Mouse (Mus musculus) stomach, postnatal 0 days (tissue): ENCODE results near the gene Arhgap22.

Source experiments
- CTCF ChIP-seq: IDR thresholded peaks from 2 replicates; pipeline ENCODE4 v1.5.1; 2016; ENCODE audit warnings: antibody characterized with exemption, low read depth, mild to moderate bottlenecking, moderate library complexity
- EP300 ChIP-seq: optimal IDR thresholded peaks from 2 replicates; pipeline ENCODE3; 2016; ENCODE audit warnings: antibody characterized with exemption

DNA sequence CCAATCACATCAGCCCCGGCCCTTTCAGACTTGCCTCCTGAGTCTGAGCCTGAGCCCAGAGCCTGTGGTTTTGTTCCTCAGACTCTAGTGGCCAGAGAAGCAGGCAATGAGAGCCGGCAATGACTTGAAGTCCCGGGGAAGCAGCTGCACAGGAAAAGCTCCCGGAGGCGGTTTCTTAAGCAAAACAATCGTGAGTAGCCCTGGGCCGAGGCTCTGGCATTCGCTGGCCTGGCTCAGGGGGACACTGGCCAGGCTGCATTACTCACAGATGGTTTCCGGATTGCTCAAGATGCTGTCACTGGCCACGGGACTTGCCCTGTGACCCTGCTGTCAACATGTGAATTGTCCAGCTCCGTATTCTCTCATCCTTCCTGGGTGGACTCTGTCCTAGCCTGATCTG is 33.8 kb downstream of the Arhgap22 start:
- TF ChIP-seq CTCF = no peak
- no peak for TF ChIP-seq EP300
